Mouse (Mus musculus) kidney, embryonic 15.5 days (tissue): ENCODE measurements around the gene Itgb2l. TPM values are rescaled to one million over a fixed set of nuclear protein-coding genes. Genes with fewer than 3 reads are reported as not detected.

ENCODE experiments used
- ATAC-seq: fragments of 200-750 bp; cut with Nextera tagmentation; replicated peaks from 2 replicates; pipeline ENCODE4 v1.8.0; 2017; ENCODE audit warnings: moderate TSS enrichment; ENCODE audit not compliant: low FRiP score
- H3K27ac ChIP-seq: fragments of 300-500 bp; sonication (generic); 2 replicates; pipeline ENCODE4 v1.5.1; 2015; ENCODE audit warnings: mild to moderate bottlenecking, inconsistent platforms
- H3K27me3 ChIP-seq: fragments of 300-500 bp; sonication (generic); 2 replicates; pipeline ENCODE4 v1.6.1; 2015; ENCODE audit warnings: inconsistent platforms
- H3K36me3 ChIP-seq: fragments of 300-500 bp; sonication (generic); 2 replicates; pipeline ENCODE4 v1.6.1; 2015; ENCODE audit warnings: inconsistent platforms
- H3K4me1 ChIP-seq: fragments of 300-500 bp; sonication (generic); 2 replicates; pipeline ENCODE4 v1.6.1; 2015; ENCODE audit warnings: inconsistent platforms
- H3K4me2 ChIP-seq: fragments of 300-500 bp; sonication (generic); 2 replicates; pipeline ENCODE4 v1.6.1; 2015; ENCODE audit warnings: moderate library complexity, mild to moderate bottlenecking, inconsistent platforms
- H3K4me3 ChIP-seq: fragments of 300-500 bp; sonication (generic); replicated peaks from 2 replicates; pipeline ENCODE4 v1.5.1; 2015; ENCODE audit warnings: mild to moderate bottlenecking, inconsistent platforms
- H3K9ac ChIP-seq: fragments of 300-500 bp; sonication (generic); 2 replicates; pipeline ENCODE4 v1.6.1; 2015; ENCODE audit warnings: mild to moderate bottlenecking, inconsistent platforms
- H3K9me3 ChIP-seq: fragments of 300-500 bp; sonication (generic); replicated peaks from 2 replicates; pipeline ENCODE4 v1.6.1; 2016; ENCODE audit warnings: inconsistent platforms
- WGBS: fragments of 180-500 bp; shearing (Covaris S2); methylation state at CpG from one replicate; pipeline ENCODE4 v1.1.7; 2015; ENCODE audit warnings: mixed read lengths; 5-methylcytosine and 5-hydroxymethylcytosine counted together
- polyA plus RNA-seq: library from polyadenylated mRNA; unstranded; fragments of >200 nt; fragmentation: Nextera tagmentation; extraction: Ambion mirVana; gene quantifications from 2 replicates; pipeline ENCODE4 v1.2.1, GENCODE M21; 2015

The Itgb2l gene
- 0.58 and 0.91 TPM in 2 replicates for polyA plus RNA-seq

DNA sequence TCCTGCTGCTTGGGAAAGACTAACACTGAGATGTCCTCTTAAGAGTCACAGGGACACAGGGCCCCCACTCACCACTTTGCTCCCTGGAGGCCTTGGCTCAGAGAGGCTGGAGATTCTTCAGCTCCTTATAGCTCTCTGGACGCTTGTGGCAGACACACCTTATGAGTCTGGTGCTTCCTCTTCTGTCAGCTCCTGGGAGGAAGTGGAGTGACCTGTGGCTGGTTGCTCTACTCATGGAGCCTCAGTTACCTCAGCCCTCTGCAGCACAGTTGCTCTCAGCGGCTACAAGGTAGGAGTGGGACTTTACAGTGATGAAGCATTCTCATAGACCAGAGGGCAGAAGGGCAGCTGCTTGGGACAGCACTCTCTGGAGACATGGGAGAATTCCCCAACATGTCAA, at the start of gene Itgb2l:
Gene Itgb2l, minus strand, starts transcription at position 152 of the 400 bp plus-strand sequence.
- no peak within 1 kb of the TSS for H3K27ac ChIP-seq

DNA sequence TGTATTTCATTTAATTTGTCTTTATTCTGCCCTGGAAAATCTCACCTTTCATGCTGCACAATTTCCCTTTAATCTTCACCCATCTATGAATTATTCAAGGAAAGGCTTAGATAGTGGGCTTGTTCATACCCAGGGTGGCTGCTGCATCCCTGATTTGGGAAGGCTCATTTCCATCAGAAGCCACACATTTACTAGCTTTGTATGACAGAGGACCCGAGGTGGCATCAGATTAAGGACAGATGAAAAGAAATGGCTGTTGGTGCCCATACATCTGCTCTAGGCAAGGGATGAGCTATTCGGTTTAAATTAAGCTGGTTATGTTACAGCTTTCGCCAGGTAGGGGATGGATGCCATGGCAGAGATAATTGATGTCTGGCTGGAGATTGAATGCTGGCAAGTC, 48.1 kb upstream of the Itgb2l start:
- Histone ChIP-seq H3K9ac (no peak overlapping the region), H3K4me3 (no peak overlapping the region), H3K9me3 (no peaks in the 10 kb centered on the region), H3K27me3 (no peaks in the 10 kb centered on the region), H3K27ac (no peak overlapping the region), H3K4me1 (0 out of 2 replicates have a peak, but pooled peaks cover 7% of the 10 kb centered on the region), H3K36me3 (no peaks in the 10 kb centered on the region), H3K4me2 (no peak overlapping the region)
- ATAC-seq = no peak
- 73% methylated on average over 3 of the region's 3 CpGs for WGBS

More for the DNA sequence above, at the start of gene Itgb2l:
- Histone ChIP-seq H3K9ac (no peak within 1 kb of the TSS), H3K9me3 (no peaks in the 10 kb centered on the region), H3K27me3 (no peaks in the 10 kb centered on the region), H3K4me2 (no peak within 1 kb of the TSS), H3K4me3 (no peak within 1 kb of the TSS), H3K36me3 (no peaks in the 10 kb centered on the region), H3K4me1 (0 out of 2 replicates have a peak, but pooled peaks cover 4% of the 10 kb centered on the region)
- ATAC-seq = no peak
- 73% methylated on average over 2 of the region's 2 CpGs for WGBS

DNA sequence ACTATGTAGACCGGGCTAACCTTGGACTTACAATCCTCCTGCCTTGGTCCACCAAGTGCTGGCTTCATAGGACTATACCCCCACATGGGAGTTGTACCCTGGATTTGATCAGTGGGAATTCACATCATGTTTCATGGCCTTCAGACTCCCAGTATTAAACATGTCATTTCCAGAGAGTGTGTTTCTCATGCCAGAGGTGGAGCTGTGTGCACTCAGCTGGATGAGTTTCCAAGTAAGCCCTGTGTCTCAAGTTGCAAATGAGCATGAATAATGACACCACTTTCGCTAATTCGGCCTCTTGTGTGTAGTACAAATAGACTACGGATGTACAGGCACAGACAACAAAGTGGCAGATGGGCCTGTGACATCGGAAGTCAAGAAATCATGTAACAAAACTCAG, 44.6 kb upstream of the Itgb2l start:
- WGBS = 59% methylated on average over 5 of the region's 5 CpGs
- no peak overlapping the region for H3K27ac ChIP-seq
- H3K4me3 ChIP-seq = no peak overlapping the region
- H3K4me2 ChIP-seq = no peak overlapping the region
- ATAC-seq = peak; percentile 56
- 0 out of 2 replicates have a peak, but pooled peaks cover 7% of the 10 kb centered on the region for H3K4me1 ChIP-seq
- H3K9me3 ChIP-seq = no peaks in the 10 kb centered on the region
- H3K27me3 ChIP-seq = no peaks in the 10 kb centered on the region
- H3K9ac ChIP-seq = no peak overlapping the region
- no peaks in the 10 kb centered on the region for H3K36me3 ChIP-seq

DNA sequence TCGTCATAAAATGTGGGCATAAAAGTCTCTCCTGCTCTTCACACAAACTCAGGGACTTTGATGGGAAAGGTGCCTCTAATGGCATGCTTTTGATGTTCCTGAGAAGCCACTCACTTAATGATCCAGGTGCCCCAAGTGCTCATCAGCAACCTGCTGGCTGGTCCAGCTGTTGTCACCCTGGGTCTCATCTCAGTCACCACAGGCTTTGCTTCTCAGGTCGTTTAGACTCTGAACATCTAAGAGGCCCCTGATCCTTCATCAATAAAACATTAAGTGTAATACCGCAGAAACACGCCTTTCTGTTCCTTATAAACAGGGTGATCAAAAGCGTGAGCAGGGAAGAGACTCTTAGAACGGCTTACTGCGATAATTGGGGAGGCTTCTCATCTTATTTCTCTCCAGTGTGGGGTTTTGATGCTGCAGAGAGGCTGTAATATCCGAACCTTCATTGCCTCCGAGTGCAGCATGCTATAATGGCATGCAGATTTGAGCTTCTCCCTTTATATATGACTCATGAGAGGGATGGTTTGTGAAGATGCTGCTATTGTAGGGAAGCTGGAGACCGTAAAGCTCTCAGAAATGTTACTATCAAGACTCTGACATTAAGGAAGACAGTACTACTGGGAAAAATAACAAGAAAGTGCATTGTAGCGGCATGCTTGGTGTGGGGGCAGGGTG, 43.7 kb upstream of the Itgb2l start:
- H3K36me3 ChIP-seq = no peaks in the 10 kb centered on the region
- ATAC-seq = no peak
- 66% methylated on average over 11 of the region's 11 CpGs for WGBS
- no peak overlapping the region for H3K4me2 ChIP-seq
- H3K9ac ChIP-seq = no peak overlapping the region
- H3K9me3 ChIP-seq = no peaks in the 10 kb centered on the region
- H3K4me1 ChIP-seq = 0 out of 2 replicates have a peak, but pooled peaks cover 7% of the 10 kb centered on the region
- H3K4me3 ChIP-seq = no peak overlapping the region
- no peak overlapping the region for H3K27ac ChIP-seq
- no peaks in the 10 kb centered on the region for H3K27me3 ChIP-seq

DNA sequence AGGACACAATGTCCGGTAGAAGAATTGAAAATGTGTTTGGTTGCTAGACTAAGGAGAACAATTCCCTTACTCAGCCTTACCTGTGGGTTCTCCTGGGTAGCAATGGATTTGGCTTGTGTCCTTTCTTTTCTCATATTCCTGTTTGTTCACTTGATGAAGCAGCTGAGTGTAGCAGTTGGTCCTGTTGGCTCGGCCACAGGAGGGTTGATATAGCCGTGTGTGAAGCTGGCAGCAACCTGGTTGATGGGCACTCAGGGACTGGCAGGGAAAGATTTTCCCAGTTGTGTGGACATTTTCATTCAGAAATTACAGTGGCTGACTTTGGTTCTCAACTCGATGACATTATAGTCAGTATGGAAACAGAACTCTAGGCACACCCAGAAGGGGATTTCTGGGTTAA, 38.4 kb upstream of the Itgb2l start:
- H3K4me2 ChIP-seq = no peak overlapping the region
- H3K9me3 ChIP-seq = no peaks in the 10 kb centered on the region
- no peak overlapping the region for H3K9ac ChIP-seq
- WGBS = 90% methylated on average over 4 of the region's 4 CpGs
- H3K4me1 ChIP-seq = peaks cover 6% of the 10 kb centered on the region; the same call in 1 of the 2 replicates
- no peak overlapping the region for H3K4me3 ChIP-seq
- H3K36me3 ChIP-seq = no peaks in the 10 kb centered on the region
- no peaks in the 10 kb centered on the region for H3K27me3 ChIP-seq
- ATAC-seq = no peak
- H3K27ac ChIP-seq = no peak overlapping the region

DNA sequence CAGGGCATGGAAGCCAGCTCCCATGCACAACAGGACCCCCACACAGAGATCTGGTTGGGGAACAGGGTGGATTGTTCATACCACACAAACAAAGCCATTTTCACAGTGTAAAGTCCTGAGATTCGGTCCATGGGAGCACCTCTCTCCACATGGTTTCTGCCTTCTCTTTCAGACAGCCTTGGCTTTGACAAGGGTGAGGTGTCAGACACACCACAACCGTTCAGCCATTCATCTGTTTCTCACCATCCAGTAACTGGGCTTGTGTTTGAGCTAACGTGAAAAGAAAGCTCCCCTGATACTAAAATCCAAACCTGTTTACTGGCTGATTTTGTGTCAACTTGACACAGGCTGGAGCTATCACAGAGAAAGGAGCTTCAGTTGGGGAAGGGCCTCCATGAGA, 30.8 kb upstream of the Itgb2l start:
- H3K36me3 ChIP-seq = no peaks in the 10 kb centered on the region
- 0 out of 2 replicates have a peak, but pooled peaks cover 3% of the 10 kb centered on the region for H3K27me3 ChIP-seq
- peaks cover 14% of the 10 kb centered on the region for H3K4me1 ChIP-seq
- H3K9me3 ChIP-seq = no peaks in the 10 kb centered on the region
- 48% methylated on average over 3 of the region's 3 CpGs for WGBS
- no peak overlapping the region for H3K4me2 ChIP-seq
- no peak overlapping the region for H3K9ac ChIP-seq
- no peak for ATAC-seq
- H3K4me3 ChIP-seq = no peak overlapping the region
- H3K27ac ChIP-seq = no peak overlapping the region

DNA sequence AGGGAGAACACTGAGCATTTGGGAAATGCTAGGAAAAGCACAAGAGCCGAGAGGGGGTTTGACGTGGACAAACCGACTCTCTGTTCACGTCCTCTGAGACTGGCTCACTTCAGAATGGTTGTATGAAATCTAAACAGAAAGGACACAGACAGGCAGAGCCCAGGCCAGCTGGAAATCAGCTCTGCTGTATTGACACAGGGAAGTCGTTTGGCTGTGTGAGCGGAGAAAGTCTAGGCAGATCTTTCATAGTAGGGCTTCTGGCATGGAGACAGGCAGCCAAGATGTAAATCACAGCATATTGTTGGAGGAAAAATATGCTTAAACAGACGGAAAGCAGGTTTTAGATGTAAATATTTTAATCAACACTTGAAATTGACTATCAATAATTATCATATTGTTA, 29.4 kb upstream of the Itgb2l start:
- WGBS = 40% methylated on average over 7 of the region's 7 CpGs
- Histone ChIP-seq H3K36me3 (no peaks in the 10 kb centered on the region), H3K27ac (no peak overlapping the region), H3K4me2 (no peak overlapping the region), H3K27me3 (0 out of 2 replicates have a peak, but pooled peaks cover 3% of the 10 kb centered on the region), H3K9ac (no peak overlapping the region), H3K9me3 (no peaks in the 10 kb centered on the region), H3K4me3 (no peak overlapping the region), H3K4me1 (peaks cover 20% of the 10 kb centered on the region)
- ATAC-seq = no peak

DNA sequence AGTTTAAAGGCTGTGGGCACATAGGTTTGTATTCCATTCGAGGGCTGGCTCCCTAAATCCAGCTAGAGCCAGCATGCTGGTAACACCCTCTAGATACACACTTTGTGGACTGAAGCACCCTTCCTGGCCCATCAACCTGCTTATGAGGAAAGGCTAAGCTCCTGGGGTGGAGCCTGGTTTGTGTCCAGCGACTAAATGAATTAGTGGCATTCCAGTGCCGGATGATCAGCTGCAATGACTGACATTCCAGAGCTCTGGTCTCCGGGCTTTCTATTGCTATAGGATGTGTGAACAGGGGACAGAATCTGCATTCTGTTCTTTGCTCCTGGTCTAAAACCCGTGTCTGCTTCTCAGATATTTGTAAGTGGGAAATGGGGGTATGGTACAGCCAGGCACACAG, 28.9 kb upstream of the Itgb2l start:
- Histone ChIP-seq H3K4me3 (no peak overlapping the region), H3K4me2 (0 out of 2 replicates have a peak overlapping the region, but pooled peaks have one; percentile 7), H3K36me3 (no peaks in the 10 kb centered on the region), H3K4me1 (peaks cover 23% of the 10 kb centered on the region), H3K9me3 (no peaks in the 10 kb centered on the region), H3K9ac (no peak overlapping the region), H3K27me3 (0 out of 2 replicates have a peak, but pooled peaks cover 3% of the 10 kb centered on the region), H3K27ac (no peak overlapping the region)
- WGBS = 26% methylated on average over 5 of the region's 5 CpGs
- no peak for ATAC-seq

DNA sequence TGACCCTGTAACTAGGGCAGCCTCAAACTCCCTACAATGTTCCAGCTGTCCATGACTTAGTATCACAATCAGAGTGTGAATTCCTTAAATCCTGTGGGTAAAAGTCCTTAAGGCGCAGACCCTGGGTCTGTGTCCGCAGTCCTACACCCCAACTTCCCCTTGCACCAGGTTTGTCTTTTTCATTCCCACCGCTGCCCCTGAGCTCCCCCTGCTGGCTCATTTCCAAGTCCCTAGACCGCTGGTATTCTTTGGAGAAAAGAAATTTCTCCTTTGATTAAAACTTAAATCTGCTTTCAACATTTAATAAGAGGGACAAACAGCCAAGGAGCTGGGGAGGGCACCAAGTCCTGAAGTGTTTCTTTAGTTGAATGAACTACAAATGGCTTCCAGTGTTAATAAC, 26.2 kb upstream of the Itgb2l start:
- WGBS = 54% methylated on average over 4 of the region's 4 CpGs
- no peak for ATAC-seq
- Histone ChIP-seq H3K36me3 (no peaks in the 10 kb centered on the region), H3K4me1 (peaks cover 23% of the 10 kb centered on the region), H3K4me2 (no peak overlapping the region), H3K9ac (no peak overlapping the region), H3K27me3 (peaks cover 17% of the 10 kb centered on the region; the same call in 1 of the 2 replicates), H3K4me3 (no peak overlapping the region), H3K27ac (no peak overlapping the region), H3K9me3 (no peaks in the 10 kb centered on the region)

DNA sequence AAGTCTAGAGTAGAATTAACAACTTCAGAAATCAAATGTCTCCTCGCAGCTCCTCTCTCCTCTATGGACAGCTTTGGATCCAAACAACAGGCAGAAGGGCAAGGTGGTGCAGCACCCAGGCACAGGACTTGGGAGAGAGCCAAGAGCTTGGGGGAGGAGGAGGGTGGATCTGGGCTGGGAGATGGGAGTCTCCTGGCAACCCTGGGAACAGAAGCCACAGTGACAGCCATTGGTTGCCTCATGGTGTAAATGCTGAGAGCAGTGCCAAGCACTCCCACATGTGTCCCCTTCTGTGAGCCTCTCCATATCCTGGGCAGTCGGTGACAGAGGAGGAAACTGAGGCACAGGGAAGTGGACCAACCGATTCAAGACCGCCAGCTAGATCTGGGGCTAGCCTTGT, 25.3 kb upstream of the Itgb2l start:
- no peak overlapping the region for H3K9ac ChIP-seq
- no peak overlapping the region for H3K4me3 ChIP-seq
- 0 out of 2 replicates have a peak overlapping the region, but pooled peaks have one; percentile 12 for H3K4me2 ChIP-seq
- H3K4me1 ChIP-seq = peaks cover 23% of the 10 kb centered on the region
- ATAC-seq = peak; percentile 52
- no peaks in the 10 kb centered on the region for H3K9me3 ChIP-seq
- WGBS = 85% methylated on average over 4 of the region's 4 CpGs
- H3K36me3 ChIP-seq = no peaks in the 10 kb centered on the region
- no peak overlapping the region for H3K27ac ChIP-seq
- H3K27me3 ChIP-seq = peaks cover 20% of the 10 kb centered on the region; the same call in 1 of the 2 replicates

DNA sequence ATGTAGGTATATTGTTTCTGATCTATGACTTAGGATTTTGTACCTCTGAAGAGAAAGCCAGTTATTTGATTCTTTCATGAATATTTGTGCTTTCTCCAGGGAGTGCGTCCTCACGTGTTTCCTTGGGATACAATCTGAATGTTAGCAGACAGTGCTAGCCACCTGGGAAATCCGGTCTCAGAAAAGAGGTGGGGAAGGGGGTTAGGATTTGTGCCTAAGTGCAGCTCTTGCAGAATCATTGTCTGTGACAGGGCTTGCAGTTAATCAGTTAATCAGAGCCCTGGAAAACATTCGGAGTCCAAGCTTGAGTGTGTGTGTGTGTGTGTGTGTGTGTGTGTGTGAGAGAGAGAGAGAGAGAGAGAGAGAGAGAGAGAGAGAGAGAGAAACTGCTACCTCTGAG, 24.6 kb upstream of the Itgb2l start:
- H3K9ac ChIP-seq = no peak overlapping the region
- peak overlapping the region; percentile 40; the same call in 1 of the 2 replicates for H3K4me2 ChIP-seq
- ATAC-seq = no peak
- 58% methylated on average over 4 of the region's 4 CpGs for WGBS
- 0 out of 2 replicates have a peak overlapping the region, but pooled peaks have one; percentile 1 for H3K4me3 ChIP-seq
- peaks cover 20% of the 10 kb centered on the region; the same call in 1 of the 2 replicates for H3K27me3 ChIP-seq
- no peaks in the 10 kb centered on the region for H3K36me3 ChIP-seq
- H3K4me1 ChIP-seq = peaks cover 23% of the 10 kb centered on the region
- H3K9me3 ChIP-seq = no peaks in the 10 kb centered on the region
- no peak overlapping the region for H3K27ac ChIP-seq

DNA sequence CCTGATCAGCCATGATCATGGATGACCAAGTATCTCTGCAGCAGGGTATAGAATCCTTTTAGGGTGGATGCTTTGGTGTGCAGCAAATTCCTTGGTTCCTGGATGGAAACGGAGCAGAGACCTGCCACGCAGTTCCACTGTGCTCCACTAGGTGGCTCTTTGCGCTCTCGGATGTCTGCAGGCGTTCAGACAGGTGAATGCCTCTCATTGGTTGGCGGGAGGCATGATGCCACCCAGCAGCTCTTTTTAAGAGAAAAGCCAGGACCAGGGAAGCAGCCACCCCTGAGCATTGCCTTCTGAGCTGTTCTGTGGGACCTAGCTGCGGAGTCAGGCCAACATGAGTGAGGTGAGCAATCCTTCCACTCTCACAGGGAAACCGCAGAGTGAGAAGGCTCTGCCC, 24.0 kb upstream of the Itgb2l start, which contains the start of gene Pcp4:
Gene Pcp4, plus strand, starts transcription at position 162 of the 400 bp plus-strand sequence.
- Histone ChIP-seq H3K4me3 (peak within 1 kb of the TSS; percentile 1; the same call in 1 of the 2 replicates), H3K4me1 (peaks cover 19% of the 10 kb centered on the region), H3K4me2 (peak within 1 kb of the TSS; percentile 40), H3K36me3 (no peaks in the 10 kb centered on the region), H3K9ac (no peak within 1 kb of the TSS), H3K27ac (no peak within 1 kb of the TSS), H3K9me3 (no peaks in the 10 kb centered on the region), H3K27me3 (peaks cover 20% of the 10 kb centered on the region; the same call in 1 of the 2 replicates)
- 12% methylated on average over 8 of the region's 8 CpGs for WGBS
- ATAC-seq = no peak; the same call in 1 of the 2 replicates
